Mouse (Mus musculus): ENCODE measurements around the gene Grik5. TPM values are rescaled to one million over a fixed set of nuclear protein-coding genes. Genes with fewer than 3 reads are reported as not detected.

Gene Grik5
- polyA plus RNA-seq (2012) = 0.82 and 0.91 TPM in 2 replicates

GRCm38 (mm10) chr7:25071979-25072715 lies at the start of gene Grik5, which contains the start of gene Zfp574:
Gene Grik5, minus strand, starts transcription at chr7:25072346.
Gene Zfp574, plus strand, starts transcription at chr7:25072567.
- Histone ChIP-seq H3K27me3 (ENCODE audit: control insufficient read depth) (peaks cover 26% of the 10 kb centered on the region), H3K4me1 (ENCODE audit: control insufficient read depth) (peaks cover 51% of the 10 kb centered on the region), H3K9me3 (ENCODE audit: control insufficient read depth, low read length) (no peaks in the 10 kb centered on the region), H3K4me3 (replicated peaks) (peak within 1 kb of the TSS; percentile 64), H3K36me3 (ENCODE audit: control insufficient read depth) (peaks cover 12% of the 10 kb centered on the region)
- TF ChIP-seq TAL1 (IDR thresholded peaks at IDR 0.05; ENCODE audit: low read length) (no peak), GATA1 (IDR thresholded peaks at IDR 0.05; ENCODE audit: low read length) (no peak)

- Histone ChIP-seq H3K27me3 (ENCODE audit: control insufficient read depth) (no peaks in the 10 kb centered on the region), H3K9me3 (ENCODE audit: control insufficient read depth, low read length) (no peaks in the 10 kb centered on the region), H3K36me3 (ENCODE audit: control insufficient read depth) (no peaks in the 10 kb centered on the region), H3K4me3 (replicated peaks) (no peak overlapping the region), H3K4me1 (ENCODE audit: control insufficient read depth) (no peaks in the 10 kb centered on the region)
- TF ChIP-seq TAL1 (IDR thresholded peaks at IDR 0.05; ENCODE audit: low read length) (no peak), GATA1 (IDR thresholded peaks at IDR 0.05; ENCODE audit: low read length) (no peak)
Observed at GRCm38 (mm10) chr7:25121240-25121786, 49.2 kb upstream of the Grik5 start.

GRCm38 (mm10) chr7:25120061-25120834 lies 48.1 kb upstream of the Grik5 start:
- Histone ChIP-seq H3K4me3 (replicated peaks) (no peak overlapping the region), H3K36me3 (ENCODE audit: control insufficient read depth) (no peaks in the 10 kb centered on the region), H3K27me3 (ENCODE audit: control insufficient read depth) (peaks cover 4% of the 10 kb centered on the region; the same call in 1 of the 2 replicates), H3K4me1 (ENCODE audit: control insufficient read depth) (no peaks in the 10 kb centered on the region), H3K9me3 (ENCODE audit: control insufficient read depth, low read length) (no peaks in the 10 kb centered on the region)
- TF ChIP-seq GATA1 (IDR thresholded peaks at IDR 0.05; ENCODE audit: low read length) (no peak), TAL1 (IDR thresholded peaks at IDR 0.05; ENCODE audit: low read length) (no peak)

- peaks cover 5% of the 10 kb centered on the region; the same call in 1 of the 2 replicates for H3K27me3 ChIP-seq (ENCODE audit: control insufficient read depth)
- no peak for TF ChIP-seq TAL1 (IDR thresholded peaks at IDR 0.05; ENCODE audit: low read length)
- TF ChIP-seq GATA1 (IDR thresholded peaks at IDR 0.05; ENCODE audit: low read length) = no peak
- H3K9me3 ChIP-seq (ENCODE audit: control insufficient read depth, low read length) = no peaks in the 10 kb centered on the region
- H3K4me1 ChIP-seq (ENCODE audit: control insufficient read depth) = no peaks in the 10 kb centered on the region; the same call in 1 of the 2 replicates
- no peak overlapping the region for H3K4me3 ChIP-seq (replicated peaks)
- no peaks in the 10 kb centered on the region for H3K36me3 ChIP-seq (ENCODE audit: control insufficient read depth)
Observed at GRCm38 (mm10) chr7:25112956-25113603, 40.9 kb upstream of the Grik5 start.

- no peak for TF ChIP-seq TAL1 (IDR thresholded peaks at IDR 0.05; ENCODE audit: low read length)
- TF ChIP-seq GATA1 (IDR thresholded peaks at IDR 0.05; ENCODE audit: low read length) = no peak
- Histone ChIP-seq H3K9me3 (ENCODE audit: control insufficient read depth, low read length) (no peaks in the 10 kb centered on the region), H3K4me3 (replicated peaks) (no peak overlapping the region), H3K27me3 (ENCODE audit: control insufficient read depth) (peaks cover 5% of the 10 kb centered on the region; the same call in 1 of the 2 replicates), H3K4me1 (ENCODE audit: control insufficient read depth) (no peaks in the 10 kb centered on the region; the same call in 1 of the 2 replicates), H3K36me3 (ENCODE audit: control insufficient read depth) (no peaks in the 10 kb centered on the region)
Observed at GRCm38 (mm10) chr7:25112178-25112955, 40.2 kb upstream of the Grik5 start.

GRCm38 (mm10) chr7:25110336-25110735 lies 38.2 kb upstream of the Grik5 start:
- TF ChIP-seq TAL1 (IDR thresholded peaks at IDR 0.05; ENCODE audit: low read length) (no peak), GATA1 (IDR thresholded peaks at IDR 0.05; ENCODE audit: low read length) (no peak)
- H3K36me3 ChIP-seq (ENCODE audit: control insufficient read depth) = no peaks in the 10 kb centered on the region
- no peak overlapping the region for H3K4me3 ChIP-seq (replicated peaks)
- H3K9me3 ChIP-seq (ENCODE audit: control insufficient read depth, low read length) = no peaks in the 10 kb centered on the region
- H3K27me3 ChIP-seq (ENCODE audit: control insufficient read depth) = peaks cover 2% of the 10 kb centered on the region; the same call in 1 of the 2 replicates
- no peaks in the 10 kb centered on the region; the same call in 1 of the 2 replicates for H3K4me1 ChIP-seq (ENCODE audit: control insufficient read depth)

- Histone ChIP-seq H3K36me3 (ENCODE audit: control insufficient read depth) (no peaks in the 10 kb centered on the region), H3K27me3 (ENCODE audit: control insufficient read depth) (no peaks in the 10 kb centered on the region), H3K9me3 (ENCODE audit: control insufficient read depth, low read length) (no peaks in the 10 kb centered on the region), H3K4me3 (replicated peaks) (no peak overlapping the region), H3K4me1 (ENCODE audit: control insufficient read depth) (no peaks in the 10 kb centered on the region; the same call in 1 of the 2 replicates)
- TF ChIP-seq GATA1 (IDR thresholded peaks at IDR 0.05; ENCODE audit: low read length) (no peak), TAL1 (IDR thresholded peaks at IDR 0.05; ENCODE audit: low read length) (no peak)
Observed at GRCm38 (mm10) chr7:25109355-25109754, 37.2 kb upstream of the Grik5 start.

Data from erythroblast, embryonic 14.5 days (primary cell).